Mouse (Mus musculus) neural tube, embryonic 13.5 days (tissue): ENCODE measurements around the gene Agbl3. TPM values are rescaled to one million over a fixed set of nuclear protein-coding genes. Genes with fewer than 3 reads are reported as not detected.

Source experiments
- ATAC-seq: fragments of 200-750 bp; cut with Nextera tagmentation; 2 replicates; pipeline ENCODE4 v1.8.0; 2017; ENCODE audit warnings: low read depth, mild to moderate bottlenecking, moderate TSS enrichment, moderate library complexity
- H3K27ac ChIP-seq: fragments of 300-500 bp; sonication (generic); replicated peaks from 2 replicates; pipeline ENCODE4 v1.5.1; 2015; ENCODE audit warnings: moderate library complexity, mild to moderate bottlenecking, inconsistent platforms
- H3K27me3 ChIP-seq: fragments of 300-500 bp; sonication (generic); 2 replicates; pipeline ENCODE4 v1.6.1; 2015; ENCODE audit warnings: mild to moderate bottlenecking, inconsistent platforms
- H3K36me3 ChIP-seq: fragments of 300-500 bp; sonication (generic); 2 replicates; pipeline ENCODE4 v1.6.1; 2015; ENCODE audit warnings: mild to moderate bottlenecking, inconsistent platforms
- H3K4me1 ChIP-seq: fragments of 300-500 bp; sonication (generic); replicated peaks from 2 replicates; pipeline ENCODE4 v1.6.1; 2015; ENCODE audit warnings: inconsistent platforms
- H3K4me2 ChIP-seq: fragments of 300-500 bp; sonication (generic); 2 replicates; pipeline ENCODE4 v1.6.1; 2015; ENCODE audit warnings: inconsistent platforms, mild to moderate bottlenecking, moderate library complexity
- H3K4me3 ChIP-seq: fragments of 300-500 bp; sonication (generic); 2 replicates; pipeline ENCODE4 v1.5.1; 2015; ENCODE audit warnings: mild to moderate bottlenecking, inconsistent platforms
- H3K9ac ChIP-seq: fragments of 300-500 bp; sonication (generic); 2 replicates; pipeline ENCODE4 v1.6.1; 2015; ENCODE audit warnings: moderate library complexity, mild to moderate bottlenecking, inconsistent platforms
- H3K9me3 ChIP-seq: fragments of 300-500 bp; sonication (generic); 2 replicates; pipeline ENCODE4 v1.6.1; 2016; ENCODE audit warnings: inconsistent platforms
- WGBS: fragments of 180-500 bp; shearing (Covaris S2); methylation state at CpG from one replicate; pipeline ENCODE4 v1.1.7; 2015; 5-methylcytosine and 5-hydroxymethylcytosine counted together
- polyA plus RNA-seq: library from polyadenylated mRNA; unstranded; fragments of >200 nt; fragmentation: Nextera tagmentation; extraction: Ambion mirVana; gene quantifications from 2 replicates; pipeline ENCODE4 v1.2.1, GENCODE M21; 2015

Gene Agbl3
- polyA plus RNA-seq, 1 experiment from 2014 or later, result 8.5 TPM

DNA sequence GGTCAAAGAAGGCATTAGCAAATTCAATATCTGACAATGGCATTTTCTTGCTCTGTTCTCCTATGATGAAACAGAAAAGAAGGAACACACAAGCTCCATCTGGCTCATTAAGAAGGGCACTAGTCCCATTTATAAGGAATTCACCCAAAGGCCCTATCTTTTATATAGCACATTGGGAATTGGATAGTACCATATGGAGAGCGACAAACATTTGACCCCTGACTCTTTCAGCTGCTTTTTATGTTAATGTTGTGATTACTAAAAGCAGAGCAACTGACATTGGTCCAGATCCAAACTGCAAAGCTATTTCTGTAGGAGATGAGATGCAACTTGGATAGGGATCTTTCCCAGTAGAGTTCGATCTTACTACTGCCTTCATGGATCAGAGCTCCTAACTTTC, 21.9 kb upstream of the Agbl3 start:
- Histone ChIP-seq H3K9me3 (no peaks in the 10 kb centered on the region), H3K4me2 (no peak overlapping the region), H3K27ac (no peak overlapping the region), H3K4me3 (no peak overlapping the region), H3K4me1 (no peaks in the 10 kb centered on the region), H3K9ac (no peak overlapping the region), H3K36me3 (peaks cover 48% of the 10 kb centered on the region), H3K27me3 (no peaks in the 10 kb centered on the region)
- ATAC-seq, result no peak
- 86% methylated on average over 2 of the region's 2 CpGs for whole genome bisulfite sequencing

DNA sequence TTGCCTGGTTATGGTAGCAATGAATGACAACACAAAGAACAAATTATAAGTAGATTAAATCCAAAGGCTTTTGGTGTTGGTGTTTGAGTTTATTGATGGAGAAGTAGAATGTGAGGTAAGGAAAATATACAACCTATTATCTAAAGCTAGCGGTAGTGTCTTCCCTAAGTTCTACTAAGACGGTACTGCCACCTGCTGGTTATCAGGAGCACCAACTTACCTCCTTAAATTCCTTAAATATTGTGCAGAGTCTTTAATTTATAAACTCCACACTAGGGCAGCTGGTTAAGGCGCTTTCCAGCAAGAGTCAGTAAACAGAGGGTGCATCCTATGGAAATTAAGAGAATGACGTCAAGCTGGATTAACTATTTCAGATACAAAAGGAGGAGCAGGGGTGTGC, 20.2 kb upstream of the Agbl3 start:
- H3K4me2 ChIP-seq, result no peak overlapping the region
- H3K27me3 ChIP-seq, result no peaks in the 10 kb centered on the region
- no peak for ATAC-seq
- H3K27ac ChIP-seq, result no peak overlapping the region
- H3K4me3 ChIP-seq, result no peak overlapping the region
- WGBS, result 56% methylated on average over 4 of the region's 4 CpGs
- H3K36me3 ChIP-seq, result peaks cover 64% of the 10 kb centered on the region
- no peaks in the 10 kb centered on the region for H3K4me1 ChIP-seq
- no peaks in the 10 kb centered on the region for H3K9me3 ChIP-seq
- H3K9ac ChIP-seq, result no peak overlapping the region

DNA sequence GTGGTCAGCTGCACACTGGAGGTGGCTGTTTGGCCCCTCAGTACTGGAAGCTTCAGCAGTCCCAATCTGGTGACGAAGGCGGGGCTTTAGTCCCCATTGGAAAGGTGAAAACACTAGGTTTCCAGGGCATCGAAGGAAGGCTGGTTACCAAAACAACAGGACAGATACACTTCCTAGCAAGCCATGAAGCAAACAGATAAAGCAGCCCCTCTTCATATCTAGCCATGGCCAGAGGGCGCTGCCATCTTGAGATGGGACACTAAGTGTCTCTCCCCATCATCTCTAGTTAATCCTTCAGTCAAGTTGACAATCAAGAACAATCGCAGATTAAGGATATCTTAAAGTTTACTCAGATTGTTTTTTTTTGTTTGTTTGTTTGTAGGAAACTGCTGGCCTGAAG, 14.5 kb upstream of the Agbl3 start:
- Histone ChIP-seq H3K27me3 (no peaks in the 10 kb centered on the region), H3K4me2 (no peak overlapping the region), H3K36me3 (peaks cover 48% of the 10 kb centered on the region), H3K4me1 (no peaks in the 10 kb centered on the region), H3K9ac (no peak overlapping the region), H3K9me3 (no peaks in the 10 kb centered on the region), H3K4me3 (no peak overlapping the region), H3K27ac (no peak overlapping the region)
- 96% methylated on average over 5 of the region's 5 CpGs for WGBS
- no peak for ATAC-seq

DNA sequence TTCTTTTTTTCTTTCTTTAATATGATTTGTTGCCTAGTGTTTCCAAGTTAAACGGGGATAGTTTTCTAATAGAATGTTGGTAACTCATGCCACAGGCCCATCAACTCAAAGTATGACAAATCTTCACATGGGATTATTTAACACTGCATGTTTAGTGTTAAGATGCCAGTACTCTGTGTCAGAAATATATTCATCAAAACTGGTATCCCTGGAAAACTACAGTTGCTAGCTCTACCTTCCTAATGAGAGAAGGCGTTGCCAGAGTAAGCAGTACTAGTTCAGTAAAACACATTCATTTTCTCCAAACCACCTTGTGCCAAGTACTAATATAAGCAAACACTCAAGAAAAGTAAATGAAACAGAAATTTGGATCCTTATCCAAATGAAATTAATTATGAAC, 10.2 kb upstream of the Agbl3 start:
- Histone ChIP-seq H3K9ac (no peak overlapping the region), H3K4me2 (no peak overlapping the region), H3K9me3 (no peaks in the 10 kb centered on the region), H3K4me3 (no peak overlapping the region), H3K27me3 (no peaks in the 10 kb centered on the region), H3K36me3 (peaks cover 30% of the 10 kb centered on the region), H3K27ac (no peak overlapping the region), H3K4me1 (no peaks in the 10 kb centered on the region)
- ATAC-seq, result no peak
- 92% methylated on average over 2 of the region's 2 CpGs for WGBS

DNA sequence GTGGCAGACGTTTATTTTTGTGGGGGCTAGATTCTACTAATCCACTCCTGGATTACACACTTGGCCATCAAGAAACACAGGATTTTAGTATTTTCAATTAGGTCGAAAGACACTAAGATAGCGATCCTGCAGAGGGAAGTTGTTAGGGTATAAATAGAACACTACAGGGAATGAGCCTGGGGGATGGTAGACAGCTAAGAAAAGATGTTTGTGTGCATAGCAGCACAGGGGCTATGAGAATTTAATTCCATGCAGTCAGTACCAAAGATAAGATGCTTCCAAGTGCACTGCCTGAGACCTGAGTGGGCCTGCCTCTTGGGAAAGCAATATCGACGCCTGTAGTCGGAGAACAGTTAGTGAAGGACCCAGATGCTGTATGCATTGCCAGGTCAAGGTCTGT, 9.7 kb upstream of the Agbl3 start:
- H3K4me2 ChIP-seq, result no peak overlapping the region

DNA sequence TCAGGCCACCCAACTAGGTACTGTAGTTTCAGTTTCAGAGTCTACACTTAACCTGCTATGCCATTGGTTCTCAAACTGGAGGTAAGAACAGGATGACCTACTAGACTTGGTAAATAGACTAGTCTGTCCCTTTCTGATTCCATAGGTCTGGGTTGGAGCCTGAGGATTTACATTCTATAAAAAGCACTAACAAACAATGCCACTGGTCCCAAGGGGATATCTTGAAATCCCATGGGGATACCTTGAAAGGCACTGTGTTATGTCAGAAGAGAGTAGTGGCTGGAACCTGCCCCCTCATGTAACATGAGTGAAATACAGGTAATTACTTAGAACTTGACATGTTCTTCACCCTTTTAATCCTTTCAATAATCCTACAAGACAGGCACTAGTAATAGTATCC, 3.8 kb upstream of the Agbl3 start:
- ATAC-seq, result no peak
- Histone ChIP-seq H3K27ac (no peak overlapping the region), H3K9me3 (no peaks in the 10 kb centered on the region)

More for the DNA sequence above, 9.7 kb upstream of the Agbl3 start:
- Histone ChIP-seq H3K4me1 (no peaks in the 10 kb centered on the region), H3K4me3 (no peak overlapping the region), H3K36me3 (peaks cover 25% of the 10 kb centered on the region), H3K27me3 (no peaks in the 10 kb centered on the region), H3K9ac (no peak overlapping the region), H3K27ac (no peak overlapping the region), H3K9me3 (no peaks in the 10 kb centered on the region)
- 91% methylated on average over 6 of the region's 6 CpGs for WGBS
- no peak for ATAC-seq

DNA sequence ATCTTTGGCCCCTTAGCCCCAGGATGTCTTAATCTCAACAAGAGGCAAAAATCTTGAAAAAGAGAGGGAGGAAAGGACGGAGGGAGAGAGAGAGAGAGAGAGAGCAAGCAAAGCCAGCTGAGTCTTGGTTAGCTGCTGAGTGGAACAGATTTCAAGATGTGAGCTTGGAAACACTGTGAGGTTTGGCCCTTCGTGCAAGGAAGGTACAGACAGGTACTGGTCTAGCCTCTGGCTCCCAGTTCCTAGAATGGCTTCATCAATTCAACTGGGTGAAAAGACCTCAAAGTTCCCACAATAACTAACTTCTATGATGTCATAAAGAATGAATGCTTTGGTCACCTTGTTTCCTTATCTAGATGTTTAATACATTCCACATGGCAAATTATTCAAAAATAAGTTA, 3.1 kb upstream of the Agbl3 start:
- Histone ChIP-seq H3K9ac (no peak overlapping the region), H3K9me3 (no peaks in the 10 kb centered on the region), H3K36me3 (peaks cover 1% of the 10 kb centered on the region; the same call in 1 of the 2 replicates), H3K27me3 (no peaks in the 10 kb centered on the region), H3K4me2 (no peak overlapping the region), H3K27ac (no peak overlapping the region), H3K4me3 (no peak overlapping the region), H3K4me1 (0 out of 2 replicates have a peak, but pooled peaks cover 3% of the 10 kb centered on the region)
- 79% methylated on average over 2 of the region's 2 CpGs for WGBS
- no peak for ATAC-seq

More for the DNA sequence above, 3.8 kb upstream of the Agbl3 start:
- Histone ChIP-seq H3K36me3 (peaks cover 6% of the 10 kb centered on the region; the same call in 1 of the 2 replicates), H3K4me3 (no peak overlapping the region), H3K4me2 (no peak overlapping the region), H3K27me3 (no peaks in the 10 kb centered on the region), H3K9ac (no peak overlapping the region), H3K4me1 (0 out of 2 replicates have a peak, but pooled peaks cover 3% of the 10 kb centered on the region)

DNA sequence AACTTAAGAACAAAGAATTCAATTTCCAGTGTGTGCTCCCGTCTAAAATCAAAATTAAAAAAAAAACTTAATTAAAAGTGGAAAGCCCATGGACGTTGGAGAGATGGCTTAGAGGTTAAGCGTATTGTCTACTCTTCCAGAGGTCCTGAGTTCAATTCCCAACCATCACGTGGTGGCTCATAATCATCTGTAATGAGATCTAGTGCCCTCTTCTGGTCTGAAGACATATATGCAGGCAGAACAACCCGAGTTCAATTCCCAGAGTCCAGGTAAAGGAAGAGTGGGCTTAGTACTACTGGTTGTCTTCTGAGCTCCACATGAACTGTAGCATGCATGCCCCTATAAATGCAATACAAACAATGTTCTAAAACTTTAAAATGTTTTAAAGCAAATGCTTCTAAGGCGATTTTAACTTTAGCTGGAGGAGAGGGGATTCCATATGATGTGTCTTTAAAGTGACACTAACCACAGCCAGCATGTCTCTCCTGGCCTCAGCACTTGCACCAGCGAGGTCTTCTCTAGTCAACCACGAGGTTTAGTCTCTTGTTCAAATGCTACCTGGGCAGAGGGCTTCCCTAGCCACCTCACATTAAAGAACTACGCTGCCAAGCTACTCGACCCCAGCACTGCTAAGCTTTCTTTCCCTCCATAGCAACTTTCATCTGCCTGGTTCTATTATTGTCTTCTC, 2.1 kb upstream of the Agbl3 start:
- Histone ChIP-seq H3K9me3 (no peaks in the 10 kb centered on the region), H3K27me3 (no peaks in the 10 kb centered on the region), H3K4me2 (no peak overlapping the region), H3K4me1 (0 out of 2 replicates have a peak, but pooled peaks cover 3% of the 10 kb centered on the region), H3K9ac (no peak overlapping the region), H3K27ac (no peak overlapping the region), H3K36me3 (no peaks in the 10 kb centered on the region; the same call in 1 of the 2 replicates), H3K4me3 (no peak overlapping the region)
- WGBS, result 76% methylated on average over 10 of the region's 10 CpGs
- no peak for ATAC-seq

DNA sequence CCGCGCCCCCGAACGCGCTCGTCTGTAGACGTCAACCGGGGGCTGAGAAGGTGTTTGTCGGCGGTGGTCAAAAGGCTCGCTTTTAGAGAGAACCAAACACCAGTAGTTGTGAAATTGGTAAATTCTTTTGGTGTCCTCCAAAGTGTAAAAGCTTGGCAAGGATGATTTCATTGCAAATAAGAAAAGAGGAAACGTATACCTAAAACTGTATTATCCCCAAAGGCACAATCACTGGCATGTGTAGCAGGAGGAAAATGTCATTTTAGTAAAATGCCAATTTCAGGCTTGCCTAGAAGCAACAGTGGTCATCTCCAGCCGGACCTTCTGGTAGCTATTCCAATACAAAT, 684 bp downstream of the Agbl3 start:
- H3K4me2 ChIP-seq, result peak overlapping the region; percentile 64
- ATAC-seq, result no peak
- 0 out of 2 replicates have a peak, but pooled peaks cover 3% of the 10 kb centered on the region for H3K4me1 ChIP-seq
- 3% methylated on average over 13 of the region's 13 CpGs for WGBS
- H3K27ac ChIP-seq, result peak overlapping the region; percentile 98
- H3K9me3 ChIP-seq, result no peaks in the 10 kb centered on the region
- H3K4me3 ChIP-seq, result peak overlapping the region; percentile 66
- peak overlapping the region; percentile 93 for H3K9ac ChIP-seq
- no peaks in the 10 kb centered on the region for H3K27me3 ChIP-seq
- H3K36me3 ChIP-seq, result peaks cover 4% of the 10 kb centered on the region

DNA sequence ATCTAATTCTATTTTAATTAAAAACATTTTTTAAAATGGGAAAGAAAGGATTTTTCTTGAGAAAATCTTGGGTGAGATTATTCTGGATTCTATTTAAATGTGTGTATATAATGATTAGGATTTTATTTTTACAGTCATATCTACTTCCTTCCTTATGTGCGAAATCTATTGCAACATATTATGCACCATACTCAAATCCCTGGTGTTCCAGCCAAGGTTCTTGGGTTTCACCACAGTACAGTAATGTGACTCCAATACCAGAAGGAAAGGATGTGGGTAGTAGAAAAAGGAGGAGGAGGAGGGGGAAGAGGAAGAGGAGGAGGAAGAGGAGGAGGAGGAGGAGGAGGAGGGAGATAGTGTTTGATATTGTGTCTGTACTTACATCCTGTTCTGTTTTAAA, 2.3 kb downstream of the Agbl3 start:
- Histone ChIP-seq H3K4me2 (no peak overlapping the region), H3K27ac (no peak overlapping the region), H3K4me3 (no peak overlapping the region), H3K27me3 (no peaks in the 10 kb centered on the region), H3K9me3 (no peaks in the 10 kb centered on the region), H3K4me1 (0 out of 2 replicates have a peak, but pooled peaks cover 3% of the 10 kb centered on the region), H3K36me3 (peaks cover 7% of the 10 kb centered on the region), H3K9ac (no peak overlapping the region)
- WGBS, result 90% methylated on average over 1 of the region's 1 CpGs
- no peak for ATAC-seq

DNA sequence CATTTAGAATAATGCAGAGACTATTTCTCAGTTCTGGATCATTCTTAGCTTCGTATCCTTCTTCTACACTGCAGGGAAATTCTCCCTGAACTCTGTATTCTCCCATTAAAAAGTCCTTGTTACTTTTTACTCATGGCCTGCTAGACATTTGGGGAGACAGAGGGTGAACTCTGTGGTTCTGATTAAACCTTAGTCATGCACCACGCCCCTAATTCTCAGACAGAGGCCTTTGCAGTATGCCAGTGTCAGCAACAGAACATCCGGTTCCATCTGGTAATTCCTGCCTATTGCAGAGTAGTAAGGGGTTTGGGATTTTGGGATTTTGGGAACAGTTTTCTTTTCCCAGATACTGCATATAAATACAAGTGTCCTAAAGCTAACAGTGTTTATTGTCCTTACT, 16.6 kb downstream of the Agbl3 start:
- no peak overlapping the region for H3K4me3 ChIP-seq

DNA sequence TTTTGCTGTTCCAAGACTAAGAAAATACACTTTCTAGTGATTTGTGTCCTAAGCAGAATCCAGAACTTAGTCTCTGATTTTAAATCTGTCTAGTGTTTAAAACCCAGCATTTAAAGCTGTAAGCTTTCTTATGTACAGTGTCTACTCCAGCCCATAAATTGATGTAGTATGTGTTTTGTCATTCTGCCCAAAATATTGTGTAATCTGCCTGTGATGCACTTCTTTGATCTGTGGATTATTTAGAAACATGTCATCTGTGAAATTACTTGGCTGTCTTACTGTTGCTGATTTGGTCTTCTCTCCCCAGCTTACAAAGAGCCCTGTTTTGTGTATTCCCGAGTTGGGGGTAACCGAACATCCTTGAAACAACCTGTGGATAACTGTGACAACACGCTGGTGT, 17.7 kb downstream of the Agbl3 start:
- Histone ChIP-seq H3K9ac (no peak overlapping the region), H3K4me1 (no peaks in the 10 kb centered on the region), H3K4me2 (no peak overlapping the region), H3K27me3 (no peaks in the 10 kb centered on the region), H3K9me3 (no peaks in the 10 kb centered on the region), H3K36me3 (no peaks in the 10 kb centered on the region), H3K27ac (no peak overlapping the region), H3K4me3 (no peak overlapping the region)
- no peak for ATAC-seq
- 81% methylated on average over 3 of the region's 3 CpGs for WGBS

More for the DNA sequence above, 16.6 kb downstream of the Agbl3 start:
- no peaks in the 10 kb centered on the region for H3K27me3 ChIP-seq
- no peak overlapping the region for H3K4me2 ChIP-seq
- ATAC-seq, result no peak
- H3K9ac ChIP-seq, result no peak overlapping the region
- no peaks in the 10 kb centered on the region for H3K4me1 ChIP-seq
- 88% methylated on average over 3 of the region's 3 CpGs for WGBS
- H3K27ac ChIP-seq, result no peak overlapping the region
- no peaks in the 10 kb centered on the region for H3K9me3 ChIP-seq
- no peaks in the 10 kb centered on the region for H3K36me3 ChIP-seq

DNA sequence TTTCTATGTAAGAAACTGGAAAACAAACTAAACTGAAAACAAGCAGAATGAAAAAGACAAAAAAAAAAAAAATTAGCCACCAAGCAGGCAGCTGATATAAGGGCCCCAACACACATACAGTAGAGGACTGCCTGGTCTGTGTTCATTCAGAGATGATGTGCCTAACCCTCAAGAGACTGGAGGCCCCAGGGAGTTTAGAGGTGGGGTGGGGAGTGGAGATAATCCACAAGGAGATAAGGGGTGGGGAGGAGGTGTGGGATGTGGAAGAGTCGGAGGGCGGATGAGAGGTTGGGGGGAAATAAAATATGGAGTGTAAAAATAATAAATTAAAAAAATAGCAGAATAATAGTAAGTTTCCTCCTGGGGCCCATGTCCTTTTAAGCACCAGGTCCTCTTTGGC, 25.4 kb downstream of the Agbl3 start:
- H3K4me3 ChIP-seq, result no peak overlapping the region
- no peaks in the 10 kb centered on the region for H3K4me1 ChIP-seq
- H3K36me3 ChIP-seq, result no peaks in the 10 kb centered on the region
- WGBS, result 86% methylated on average over 2 of the region's 2 CpGs
- H3K4me2 ChIP-seq, result no peak overlapping the region
- H3K9me3 ChIP-seq, result no peaks in the 10 kb centered on the region
- no peaks in the 10 kb centered on the region for H3K27me3 ChIP-seq
- no peak overlapping the region for H3K27ac ChIP-seq
- no peak for ATAC-seq
- H3K9ac ChIP-seq, result no peak overlapping the region
